Mouse (Mus musculus): Measurements from ENCODE around the gene Hnf1a. TPM values are rescaled to one million over a fixed set of nuclear protein-coding genes. Genes with fewer than 3 reads are reported as not detected.

Gene Hnf1a
- polyA plus RNA-seq (2014; fragmentation: Illumina TruSeq; extraction: RNeasy Lipid Tissue Mini Kit (QIAGEN cat#74804); ENCODE audit: low read depth, low replicate concordance) = not detected

DNA sequence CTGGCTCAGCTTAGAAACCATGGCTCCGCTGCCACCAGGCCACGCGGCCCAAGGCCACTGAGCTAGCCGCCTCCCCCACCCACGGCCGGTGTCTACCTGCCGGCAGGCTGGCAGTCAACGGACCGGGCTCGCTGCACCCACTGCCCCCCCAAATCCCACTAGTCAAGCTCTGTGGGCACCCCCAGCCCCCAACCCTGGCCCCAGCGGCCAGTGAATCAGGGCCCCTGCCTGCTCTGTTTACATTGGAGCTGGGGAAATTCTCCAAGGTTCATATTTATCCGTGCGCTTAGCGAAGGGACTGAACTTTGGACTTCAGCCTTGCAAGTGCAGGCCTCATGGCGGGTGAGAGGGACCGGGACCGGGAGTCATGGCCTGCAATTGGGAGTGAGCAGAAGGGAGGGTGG lies at the start of gene Hnf1a:
Gene Hnf1a (minus strand): TSS at position 271 of the 404 bp plus-strand sequence.

DNA sequence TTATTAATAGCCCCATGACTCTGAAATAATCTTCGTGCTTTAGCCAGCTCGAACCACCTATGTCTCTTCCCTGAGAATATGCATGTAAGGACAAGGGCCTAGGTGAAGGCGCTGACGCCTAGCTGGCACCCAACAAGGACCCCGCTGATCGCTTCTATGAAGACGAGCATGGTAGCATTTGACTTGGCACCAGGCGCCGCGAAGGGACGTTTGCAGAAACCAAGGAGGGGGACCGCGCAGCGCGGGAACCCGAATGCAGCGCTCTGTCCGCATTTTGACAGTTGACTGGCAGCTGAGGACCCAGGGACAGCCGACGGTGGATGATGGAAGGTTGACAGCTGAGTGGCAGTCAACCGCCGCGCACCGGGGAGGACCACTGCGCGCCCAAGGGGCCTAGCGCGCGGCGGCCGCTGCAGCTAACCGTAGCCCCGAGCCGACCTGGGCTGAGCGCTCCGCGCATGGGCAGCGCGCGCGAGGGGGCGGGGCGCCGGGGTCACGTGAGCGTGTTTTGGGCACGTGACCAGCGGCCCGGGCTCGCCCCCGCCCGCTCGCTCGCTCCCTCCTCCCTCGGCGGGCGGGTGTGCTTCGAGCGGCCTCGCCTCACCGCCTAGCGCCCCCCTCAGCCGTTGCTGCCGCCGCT lies 39.8 kb upstream of the Hnf1a start, which contains the start of gene Sppl3:
Gene Sppl3 (plus strand): TSS at position 561 of the 640 bp plus-strand sequence.

DNA sequence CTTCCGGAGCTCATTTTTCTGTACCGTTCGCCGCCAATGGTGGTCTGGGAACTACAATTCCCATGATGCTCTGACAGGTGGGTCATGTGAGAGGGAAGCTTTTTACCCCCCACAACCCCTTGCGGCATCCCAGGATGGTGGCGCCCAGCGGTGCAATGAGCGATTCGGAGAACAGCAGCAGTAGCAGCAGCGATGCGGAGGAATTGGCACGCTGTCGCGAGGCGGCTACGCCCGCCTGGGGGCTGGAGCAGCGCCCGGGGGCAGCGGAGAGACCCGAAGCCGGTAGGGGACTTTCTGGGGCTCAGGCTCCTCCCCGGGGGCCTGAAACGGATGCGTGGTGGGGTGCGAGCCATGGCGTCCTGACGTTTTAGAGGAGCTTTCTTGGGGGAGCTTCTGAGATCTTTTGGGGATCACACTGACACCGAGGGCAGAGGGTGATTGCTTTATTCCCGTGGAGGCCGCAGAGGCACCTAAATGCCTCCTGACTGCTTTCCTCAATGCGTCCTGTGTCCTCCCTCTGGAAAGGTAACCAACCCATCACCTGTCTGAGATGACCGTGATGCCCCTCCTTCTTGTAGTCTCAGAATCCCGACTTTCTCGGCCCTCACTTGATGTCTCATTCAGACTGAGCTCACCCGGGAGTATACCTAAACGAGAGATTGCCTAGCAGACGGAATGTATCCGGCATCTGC lies 28.7 kb downstream of the Hnf1a start, which contains the start of gene 2210016L21Rik:
Gene 2210016L21Rik (plus strand): TSS at position 85 of the 692 bp plus-strand sequence.

DNA sequence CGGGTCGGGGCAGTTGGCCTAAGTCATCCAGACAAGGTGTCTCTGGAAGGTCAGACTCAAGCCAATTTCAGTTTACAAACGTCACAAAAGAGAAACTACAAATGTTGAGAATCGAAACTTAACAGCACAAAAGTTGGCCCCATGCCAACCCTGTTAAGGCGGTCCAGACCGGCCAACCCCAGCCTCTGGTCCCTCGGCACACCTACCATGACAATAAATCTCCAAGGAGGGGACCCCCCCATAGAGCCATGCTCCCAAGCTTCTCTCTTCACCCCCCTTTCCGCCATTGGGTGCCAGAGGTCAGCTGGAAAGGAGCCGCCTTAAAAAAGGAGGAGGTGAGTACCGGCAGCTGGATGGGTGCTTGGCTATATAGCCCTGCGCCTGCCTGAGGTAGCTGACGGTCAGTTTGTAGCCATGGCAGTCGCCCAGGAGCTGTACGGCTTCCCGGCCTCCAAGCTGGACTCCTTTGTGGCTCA lies 47.9 kb downstream of the Hnf1a start, which contains the start of gene Oasl1:
Gene Oasl1 (plus strand): TSS at position 243 of the 476 bp plus-strand sequence.

Other genes starting within 250 kb of the Hnf1a start
- gene Ankrd13a, start 196.4 kb downstream of the Hnf1a start, polyA plus RNA-seq (2014; fragmentation: Illumina TruSeq; extraction: RNeasy Lipid Tissue Mini Kit (QIAGEN cat#74804); ENCODE audit: low read depth, low replicate concordance) = 28.5 TPM
- gene Git2, start 195.6 kb downstream of the Hnf1a start, polyA plus RNA-seq (2014; fragmentation: Illumina TruSeq; extraction: RNeasy Lipid Tissue Mini Kit (QIAGEN cat#74804); ENCODE audit: low read depth, low replicate concordance) = 8.2 TPM
- 32.9 TPM for gene 1500011B03Rik, start 147.6 kb downstream of the Hnf1a start, polyA plus RNA-seq (2014; fragmentation: Illumina TruSeq; extraction: RNeasy Lipid Tissue Mini Kit (QIAGEN cat#74804); ENCODE audit: low read depth, low replicate concordance)
- not detected for gene 4930519G04Rik, start 117.4 kb downstream of the Hnf1a start, polyA plus RNA-seq (2014; fragmentation: Illumina TruSeq; extraction: RNeasy Lipid Tissue Mini Kit (QIAGEN cat#74804); ENCODE audit: low read depth, low replicate concordance)
- gene Gm9936, start 112.4 kb downstream of the Hnf1a start, polyA plus RNA-seq (2014; fragmentation: Illumina TruSeq; extraction: RNeasy Lipid Tissue Mini Kit (QIAGEN cat#74804); ENCODE audit: low read depth, low replicate concordance) = not detected
- gene Oasl2, start 74.2 kb downstream of the Hnf1a start, polyA plus RNA-seq (2014; fragmentation: Illumina TruSeq; extraction: RNeasy Lipid Tissue Mini Kit (QIAGEN cat#74804); ENCODE audit: low read depth, low replicate concordance) = 15.1 TPM
- gene Oasl1, start 47.9 kb downstream of the Hnf1a start, polyA plus RNA-seq (2014; fragmentation: Illumina TruSeq; extraction: RNeasy Lipid Tissue Mini Kit (QIAGEN cat#74804); ENCODE audit: low read depth, low replicate concordance) = not detected
- 1.8 TPM for gene 2210016L21Rik, start 28.9 kb downstream of the Hnf1a start, polyA plus RNA-seq (2014; fragmentation: Illumina TruSeq; extraction: RNeasy Lipid Tissue Mini Kit (QIAGEN cat#74804); ENCODE audit: low read depth, low replicate concordance)
- 31.7 TPM for gene Sppl3, start 40.0 kb upstream of the Hnf1a start, polyA plus RNA-seq (2014; fragmentation: Illumina TruSeq; extraction: RNeasy Lipid Tissue Mini Kit (QIAGEN cat#74804); ENCODE audit: low read depth, low replicate concordance)
- not detected for gene Gm10401, start 127.2 kb upstream of the Hnf1a start, polyA plus RNA-seq (2014; fragmentation: Illumina TruSeq; extraction: RNeasy Lipid Tissue Mini Kit (QIAGEN cat#74804); ENCODE audit: low read depth, low replicate concordance)
- 4.5 TPM for gene Acads, start 148.3 kb upstream of the Hnf1a start, polyA plus RNA-seq (2014; fragmentation: Illumina TruSeq; extraction: RNeasy Lipid Tissue Mini Kit (QIAGEN cat#74804); ENCODE audit: low read depth, low replicate concordance)
- gene Unc119b, start 163.9 kb upstream of the Hnf1a start, polyA plus RNA-seq (2014; fragmentation: Illumina TruSeq; extraction: RNeasy Lipid Tissue Mini Kit (QIAGEN cat#74804); ENCODE audit: low read depth, low replicate concordance) = 13.2 TPM
- gene Mlec, start 187.1 kb upstream of the Hnf1a start, polyA plus RNA-seq (2014; fragmentation: Illumina TruSeq; extraction: RNeasy Lipid Tissue Mini Kit (QIAGEN cat#74804); ENCODE audit: low read depth, low replicate concordance) = 173 TPM
- gene Cabp1, start 223.3 kb upstream of the Hnf1a start, polyA plus RNA-seq (2014; fragmentation: Illumina TruSeq; extraction: RNeasy Lipid Tissue Mini Kit (QIAGEN cat#74804); ENCODE audit: low read depth, low replicate concordance) = 0.20 TPM

All from kidney, adult 10 weeks (tissue).